Mouse (Mus musculus) C2C12 (cell line): ENCODE measurements around the gene Slc2a12. TPM values are rescaled to one million over a fixed set of nuclear protein-coding genes. Genes with fewer than 3 reads are reported as not detected.

Experiments
- H3K27me3 ChIP-seq: one replicate; pipeline ENCODE4 v1.6.1; 2011; ENCODE audit not compliant: control insufficient read depth, insufficient read depth, insufficient read length
- H3K36me3 ChIP-seq: one replicate; pipeline ENCODE4 v1.6.1; 2011; ENCODE audit not compliant: control insufficient read depth, insufficient read depth
- H3K4me3 ChIP-seq: one replicate; pipeline ENCODE4 v1.5.1; 2011; ENCODE audit warnings: mild to moderate bottlenecking, control low read depth; ENCODE audit not compliant: poor library complexity, insufficient read depth, severe bottlenecking
- H3K79me2 ChIP-seq: one replicate; pipeline ENCODE4 v1.6.1; 2011; ENCODE audit not compliant: control insufficient read depth, insufficient read depth
- H3K79me3 ChIP-seq: one replicate; pipeline ENCODE4 v1.6.1; 2011; ENCODE audit warnings: low read depth, control low read depth
- H3ac ChIP-seq: one replicate; pipeline ENCODE3; 2011; ENCODE audit warnings: low read depth; ENCODE audit not compliant: control insufficient read depth, insufficient read length
- CEBPB ChIP-seq: IDR thresholded peaks from one replicate; pipeline ENCODE4 v1.6.1; 2011; ENCODE audit warnings: low read depth, mild to moderate bottlenecking, control low read depth, moderate library complexity
- CTCF ChIP-seq: IDR thresholded peaks from one replicate; pipeline ENCODE4 v1.5.1; 2011; ENCODE audit not compliant: control insufficient read depth, insufficient read depth, insufficient read length
- FOSL1 ChIP-seq: IDR thresholded peaks from one replicate; pipeline ENCODE4 v1.8.0; 2011; ENCODE audit warnings: mild to moderate bottlenecking, low read length; ENCODE audit not compliant: poor library complexity, insufficient read depth, severe bottlenecking
- MAX ChIP-seq: IDR thresholded peaks from one replicate; pipeline ENCODE4 v1.6.1; 2011; ENCODE audit warnings: mild to moderate bottlenecking, control low read depth
- MYOD1 ChIP-seq: IDR thresholded peaks from one replicate; pipeline ENCODE4 v1.6.1; 2011; ENCODE audit warnings: low read depth; ENCODE audit not compliant: control insufficient read depth, insufficient read length
- MYOG ChIP-seq: IDR thresholded peaks from one replicate; pipeline ENCODE4 v1.6.1; 2011; ENCODE audit not compliant: control insufficient read depth, insufficient read length; ENCODE audit errors: extremely low read depth
- USF1 ChIP-seq: IDR thresholded peaks from one replicate; pipeline ENCODE4 v1.6.1; 2011; ENCODE audit warnings: low read depth, mild to moderate bottlenecking, control low read depth, moderate library complexity
- polyA plus RNA-seq: library from polyadenylated mRNA; unstranded; fragments of >200 nt; fragmentation: generic; extraction: Trizol; gene quantifications from one replicate; pipeline ENCODE4 v1.2.1, GENCODE M21; 2012; ENCODE audit warnings: missing spikeins

The Slc2a12 gene
- polyA plus RNA-seq, 1 experiment, result not detected

DNA sequence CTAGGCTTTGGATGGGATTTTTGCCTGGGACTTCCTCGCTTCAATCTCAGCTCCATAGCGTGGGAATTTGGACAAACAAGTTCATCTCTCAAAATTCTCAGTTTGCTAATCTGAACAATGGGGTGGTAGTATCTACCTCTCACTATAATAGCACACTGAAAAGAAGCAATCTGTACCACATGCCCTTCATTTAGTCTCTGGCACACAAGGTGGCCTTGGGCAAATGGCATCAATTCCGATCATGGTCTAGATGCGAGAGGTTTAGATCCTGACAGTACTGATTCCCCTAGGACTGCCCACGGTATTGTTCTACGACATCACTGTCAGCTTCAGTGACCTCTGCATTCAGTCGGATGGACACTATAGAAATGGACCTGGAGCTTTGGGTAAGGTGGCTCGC, 29.4 kb downstream of the Slc2a12 start:
- no peak overlapping the region for H3ac ChIP-seq
- no peaks in the 10 kb centered on the region for H3K36me3 ChIP-seq

GRCm38 (mm10) chr10:22675848-22676630, 31.2 kb downstream of the Slc2a12 start:
- no peaks in the 10 kb centered on the region for H3K79me3 ChIP-seq
- H3K4me3 ChIP-seq, result peak overlapping the region; percentile 6
- no peaks in the 10 kb centered on the region for H3K27me3 ChIP-seq
- H3K36me3 ChIP-seq, result no peaks in the 10 kb centered on the region
- H3K79me2 ChIP-seq, result no peaks in the 10 kb centered on the region
- TF ChIP-seq MYOD1, result no peak
- no peak for TF ChIP-seq FOSL1
- no peak for TF ChIP-seq USF1
- no peak for TF ChIP-seq CTCF
- no peak for TF ChIP-seq MYOG
- TF ChIP-seq CEBPB, result no peak
- no peak for TF ChIP-seq MAX
- H3ac ChIP-seq, result no peak overlapping the region

More for the DNA sequence above, 29.4 kb downstream of the Slc2a12 start:
- no peaks in the 10 kb centered on the region for H3K79me2 ChIP-seq
- H3K4me3 ChIP-seq, result no peak overlapping the region
- TF ChIP-seq CEBPB (no peak), USF1 (no peak)
- H3K79me3 ChIP-seq, result no peaks in the 10 kb centered on the region
- no peaks in the 10 kb centered on the region for H3K27me3 ChIP-seq

- no peaks in the 10 kb centered on the region for H3K27me3 ChIP-seq
- H3ac ChIP-seq, result no peak overlapping the region
- no peaks in the 10 kb centered on the region for H3K36me3 ChIP-seq
- H3K79me2 ChIP-seq, result no peaks in the 10 kb centered on the region
- no peaks in the 10 kb centered on the region for H3K79me3 ChIP-seq
- no peak for TF ChIP-seq USF1
- no peak for TF ChIP-seq CTCF
- TF ChIP-seq MAX, result no peak
- no peak for TF ChIP-seq FOSL1
- no peak for TF ChIP-seq MYOG
- TF ChIP-seq CEBPB, result no peak
- TF ChIP-seq MYOD1, result no peak
- no peak overlapping the region for H3K4me3 ChIP-seq
These were observed 51.4 kb downstream of the Slc2a12 start for GRCm38 (mm10) chr10:22696236-22696635.

DNA sequence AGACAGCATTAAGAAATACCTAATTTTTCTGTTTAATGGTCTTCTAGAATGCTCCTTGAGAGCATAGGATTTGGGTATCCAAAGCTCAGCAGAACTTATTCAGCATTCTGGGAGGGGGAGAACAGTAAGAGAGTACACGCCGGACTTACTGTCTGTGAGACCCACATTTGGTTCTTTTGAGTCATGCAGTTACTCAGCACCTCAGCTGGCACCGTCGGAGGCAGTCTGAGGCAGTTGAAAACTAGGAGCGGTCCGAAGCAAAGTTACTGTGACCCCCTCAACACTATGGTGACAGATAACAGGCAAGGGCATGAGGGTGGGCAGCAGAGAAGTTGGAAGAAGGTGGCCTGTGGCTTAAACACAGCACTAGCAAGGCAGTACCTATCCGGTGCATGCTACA, 52.1 kb downstream of the Slc2a12 start:
- no peaks in the 10 kb centered on the region for H3K27me3 ChIP-seq
- no peaks in the 10 kb centered on the region for H3K36me3 ChIP-seq
- no peak overlapping the region for H3K4me3 ChIP-seq
- no peaks in the 10 kb centered on the region for H3K79me2 ChIP-seq
- no peak overlapping the region for H3ac ChIP-seq
- TF ChIP-seq MYOG, result no peak
- TF ChIP-seq MYOD1, result no peak
- TF ChIP-seq FOSL1, result no peak
- TF ChIP-seq MAX, result no peak
- TF ChIP-seq CTCF, result no peak
- TF ChIP-seq USF1, result no peak
- no peak for TF ChIP-seq CEBPB
- H3K79me3 ChIP-seq, result no peaks in the 10 kb centered on the region

GRCm38 (mm10) chr10:22698158-22698953, 53.5 kb downstream of the Slc2a12 start:
- no peak overlapping the region for H3ac ChIP-seq
- H3K79me3 ChIP-seq, result no peaks in the 10 kb centered on the region
- H3K4me3 ChIP-seq, result no peak overlapping the region
- no peaks in the 10 kb centered on the region for H3K79me2 ChIP-seq
- no peaks in the 10 kb centered on the region for H3K27me3 ChIP-seq
- peaks cover 5% of the 10 kb centered on the region for H3K36me3 ChIP-seq
- TF ChIP-seq CTCF, result no peak
- no peak for TF ChIP-seq FOSL1
- no peak for TF ChIP-seq MAX
